Mouse (Mus musculus): ENCODE measurements at regions not wholly inside any gene's neighbourhood (a gene's known extent, or its start where the extent isn't known, plus 50 kb on each side); places are given as distances from the start of the nearest gene placed in this dataset.

GRCm38 (mm10) chr6:100978113-100978512 lies 144.7 kb downstream of the Ppp4r2 start:
- no peak overlapping the region for H3K4me2 ChIP-seq (ENCODE audit: low read depth, low read length)
- H3K27me3 ChIP-seq (ENCODE audit: control insufficient read depth, insufficient read depth, low read length) = no peaks in the 10 kb centered on the region
- no peak overlapping the region for H3K27ac ChIP-seq (ENCODE audit: low read depth, low read length)
- ATAC-seq (ENCODE audit: low read depth) = no peak
- no peaks in the 10 kb centered on the region for H3K36me3 ChIP-seq (ENCODE audit: control insufficient read depth, insufficient read depth, low read length)
- peaks cover 20% of the 10 kb centered on the region; the same call in 1 of the 2 replicates for H3K4me1 ChIP-seq (ENCODE audit: control insufficient read depth, insufficient read depth, low read length)
- WGBS = 78% methylated on average over 5 of the region's 5 CpGs
- no peak overlapping the region for H3K4me3 ChIP-seq (ENCODE audit: low read depth, low read length)
- no peaks in the 10 kb centered on the region for H3K9me3 ChIP-seq (ENCODE audit: control insufficient read depth, low read length)
- no peak overlapping the region for H3K9ac ChIP-seq (replicated peaks; ENCODE audit: low read depth, low read length)

GRCm38 (mm10) chr6:100978727-100979460 lies 145.5 kb downstream of the Ppp4r2 start:
- no peak overlapping the region for H3K9ac ChIP-seq (replicated peaks; ENCODE audit: low read depth, low read length)
- H3K27ac ChIP-seq (ENCODE audit: low read depth, low read length) = no peak overlapping the region
- no peak overlapping the region for H3K4me2 ChIP-seq (ENCODE audit: low read depth, low read length)
- H3K27me3 ChIP-seq (ENCODE audit: control insufficient read depth, insufficient read depth, low read length) = no peaks in the 10 kb centered on the region
- peaks cover 20% of the 10 kb centered on the region; the same call in 1 of the 2 replicates for H3K4me1 ChIP-seq (ENCODE audit: control insufficient read depth, insufficient read depth, low read length)
- no peak for ATAC-seq (ENCODE audit: low read depth)
- no peaks in the 10 kb centered on the region for H3K36me3 ChIP-seq (ENCODE audit: control insufficient read depth, insufficient read depth, low read length)
- no peak overlapping the region for H3K4me3 ChIP-seq (ENCODE audit: low read depth, low read length)
- WGBS = 75% methylated on average over 9 of the region's 9 CpGs
- H3K9me3 ChIP-seq (ENCODE audit: control insufficient read depth, low read length) = no peaks in the 10 kb centered on the region

GRCm38 (mm10) chr6:100980156-100980555 lies 146.7 kb downstream of the Ppp4r2 start:
- 85% methylated on average over 2 of the region's 2 CpGs for WGBS
- no peak for ATAC-seq (ENCODE audit: low read depth)

DNA sequence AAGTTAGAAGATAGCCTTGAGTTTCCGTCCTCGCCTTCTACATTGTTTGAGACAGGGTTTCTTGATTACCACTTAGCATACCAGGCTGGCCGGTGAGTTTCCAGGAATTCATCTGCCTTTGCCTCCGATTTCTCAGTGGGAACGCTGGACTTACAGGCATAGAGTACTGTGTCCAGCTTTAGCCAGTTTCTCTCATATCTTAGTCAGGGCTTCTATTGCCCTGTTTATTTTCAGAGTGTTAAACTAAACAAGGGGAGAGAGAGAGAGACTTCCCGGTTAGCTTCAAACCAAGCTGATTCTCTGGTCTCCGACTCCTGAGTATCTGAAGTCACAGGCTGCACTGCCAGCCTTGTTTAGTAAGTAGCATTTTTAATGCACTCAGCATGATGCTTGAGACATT lies 151.4 kb downstream of the Ppp4r2 start:
- 74% methylated on average over 7 of the region's 7 CpGs for WGBS
- H3K4me1 ChIP-seq (ENCODE audit: control insufficient read depth, insufficient read depth, low read length) = no peaks in the 10 kb centered on the region
- no peaks in the 10 kb centered on the region for H3K9me3 ChIP-seq (ENCODE audit: control insufficient read depth, low read length)
- no peak for ATAC-seq (ENCODE audit: low read depth)
- no peak overlapping the region for H3K27ac ChIP-seq (ENCODE audit: low read depth, low read length)
- no peak overlapping the region for H3K9ac ChIP-seq (replicated peaks; ENCODE audit: low read depth, low read length)
- H3K4me3 ChIP-seq (ENCODE audit: low read depth, low read length) = no peak overlapping the region
- no peaks in the 10 kb centered on the region for H3K36me3 ChIP-seq (ENCODE audit: control insufficient read depth, insufficient read depth, low read length)
- H3K4me2 ChIP-seq (ENCODE audit: low read depth, low read length) = no peak overlapping the region
- H3K27me3 ChIP-seq (ENCODE audit: control insufficient read depth, insufficient read depth, low read length) = no peaks in the 10 kb centered on the region

More at GRCm38 (mm10) chr6:100980156-100980555, 146.7 kb downstream of the Ppp4r2 start:
- H3K4me3 ChIP-seq (ENCODE audit: low read depth, low read length) = no peak overlapping the region
- peaks cover 20% of the 10 kb centered on the region; the same call in 1 of the 2 replicates for H3K4me1 ChIP-seq (ENCODE audit: control insufficient read depth, insufficient read depth, low read length)
- no peak overlapping the region for H3K9ac ChIP-seq (replicated peaks; ENCODE audit: low read depth, low read length)
- no peak overlapping the region for H3K4me2 ChIP-seq (ENCODE audit: low read depth, low read length)
- H3K9me3 ChIP-seq (ENCODE audit: control insufficient read depth, low read length) = no peaks in the 10 kb centered on the region
- H3K27ac ChIP-seq (ENCODE audit: low read depth, low read length) = no peak overlapping the region
- no peaks in the 10 kb centered on the region for H3K27me3 ChIP-seq (ENCODE audit: control insufficient read depth, insufficient read depth, low read length)
- H3K36me3 ChIP-seq (ENCODE audit: control insufficient read depth, insufficient read depth, low read length) = no peaks in the 10 kb centered on the region

DNA sequence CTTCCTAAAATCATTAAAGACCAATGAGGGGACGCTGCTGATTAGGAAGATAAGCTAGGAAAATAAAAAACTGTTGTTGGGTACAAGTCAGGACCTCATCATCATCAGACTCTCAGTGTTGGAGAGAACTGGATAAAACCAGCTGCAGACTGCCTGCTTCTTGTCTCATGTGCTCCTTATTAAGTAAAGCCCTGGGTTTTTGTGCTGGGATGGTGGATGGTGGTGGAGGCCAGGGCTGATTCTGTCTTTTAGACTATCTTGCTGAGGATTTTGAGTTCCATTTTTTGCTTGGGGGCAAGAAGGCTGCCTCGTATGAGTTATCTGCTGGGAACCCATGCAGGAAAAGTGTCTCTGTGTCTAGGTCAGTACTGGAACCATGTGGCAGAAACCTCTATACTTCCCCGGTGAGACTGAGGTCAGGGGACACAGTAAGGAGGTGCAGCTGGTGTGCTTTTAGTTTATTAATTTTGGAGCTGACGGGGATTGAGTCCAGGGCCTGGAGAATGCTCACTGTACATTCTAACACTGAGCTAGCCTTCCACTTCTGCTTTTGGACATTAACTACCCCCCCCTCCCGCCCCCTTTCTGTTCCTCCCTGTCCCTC lies 152.0 kb downstream of the Ppp4r2 start:
- no peak overlapping the region for H3K9ac ChIP-seq (replicated peaks; ENCODE audit: low read depth, low read length)
- ATAC-seq (ENCODE audit: low read depth) = no peak
- WGBS = 74% methylated on average over 5 of the region's 5 CpGs
- no peaks in the 10 kb centered on the region for H3K36me3 ChIP-seq (ENCODE audit: control insufficient read depth, insufficient read depth, low read length)
- H3K4me1 ChIP-seq (ENCODE audit: control insufficient read depth, insufficient read depth, low read length) = no peaks in the 10 kb centered on the region
- no peaks in the 10 kb centered on the region for H3K27me3 ChIP-seq (ENCODE audit: control insufficient read depth, insufficient read depth, low read length)
- no peak overlapping the region for H3K4me2 ChIP-seq (ENCODE audit: low read depth, low read length)
- no peaks in the 10 kb centered on the region for H3K9me3 ChIP-seq (ENCODE audit: control insufficient read depth, low read length)
- H3K4me3 ChIP-seq (ENCODE audit: low read depth, low read length) = no peak overlapping the region
- H3K27ac ChIP-seq (ENCODE audit: low read depth, low read length) = no peak overlapping the region

- H3K36me3 ChIP-seq (ENCODE audit: control insufficient read depth, insufficient read depth, low read length) = no peaks in the 10 kb centered on the region
- no peak overlapping the region for H3K4me2 ChIP-seq (ENCODE audit: low read depth, low read length)
- H3K4me1 ChIP-seq (ENCODE audit: control insufficient read depth, insufficient read depth, low read length) = 0 out of 2 replicates have a peak, but pooled peaks cover 3% of the 10 kb centered on the region
- no peaks in the 10 kb centered on the region for H3K9me3 ChIP-seq (ENCODE audit: control insufficient read depth, low read length)
- no peak for ATAC-seq (ENCODE audit: low read depth)
- H3K9ac ChIP-seq (replicated peaks; ENCODE audit: low read depth, low read length) = no peak overlapping the region
- H3K27me3 ChIP-seq (ENCODE audit: control insufficient read depth, insufficient read depth, low read length) = no peaks in the 10 kb centered on the region
- no peak overlapping the region for H3K4me3 ChIP-seq (ENCODE audit: low read depth, low read length)
- WGBS = 64% methylated on average over 6 of the region's 6 CpGs
- no peak overlapping the region for H3K27ac ChIP-seq (ENCODE audit: low read depth, low read length)
Observed at GRCm38 (mm10) chr6:100988521-100988920, 155.1 kb downstream of the Ppp4r2 start.

DNA sequence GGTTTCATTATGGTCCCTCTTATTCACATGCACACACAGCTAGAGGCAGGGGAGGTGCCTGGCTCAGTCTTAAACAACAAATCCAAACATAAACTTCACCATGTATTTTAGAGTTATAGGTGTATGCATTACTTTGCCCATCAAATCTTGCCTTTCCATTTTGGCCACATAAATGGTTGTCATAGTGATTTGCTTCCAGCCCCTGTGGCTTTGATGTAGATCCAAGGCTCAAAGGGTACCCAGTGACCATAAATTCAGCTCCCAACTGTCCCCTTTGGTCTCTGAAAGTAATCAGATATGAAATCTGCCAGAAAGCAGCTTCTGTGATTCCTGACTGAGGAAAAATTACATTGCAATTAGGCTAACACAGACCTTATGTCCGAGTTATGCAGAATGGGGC lies 160.0 kb downstream of the Ppp4r2 start:
- Histone ChIP-seq H3K27ac (ENCODE audit: low read depth, low read length) (no peak overlapping the region), H3K9me3 (ENCODE audit: control insufficient read depth, low read length) (no peaks in the 10 kb centered on the region), H3K4me3 (ENCODE audit: low read depth, low read length) (no peak overlapping the region), H3K9ac (replicated peaks; ENCODE audit: low read depth, low read length) (no peak overlapping the region), H3K4me2 (ENCODE audit: low read depth, low read length) (no peak overlapping the region), H3K4me1 (ENCODE audit: control insufficient read depth, insufficient read depth, low read length) (0 out of 2 replicates have a peak, but pooled peaks cover 3% of the 10 kb centered on the region), H3K27me3 (ENCODE audit: control insufficient read depth, insufficient read depth, low read length) (no peaks in the 10 kb centered on the region), H3K36me3 (ENCODE audit: control insufficient read depth, insufficient read depth, low read length) (no peaks in the 10 kb centered on the region)
- 56% methylated on average over 1 of the region's 1 CpGs for WGBS
- ATAC-seq (ENCODE audit: low read depth) = no peak

DNA sequence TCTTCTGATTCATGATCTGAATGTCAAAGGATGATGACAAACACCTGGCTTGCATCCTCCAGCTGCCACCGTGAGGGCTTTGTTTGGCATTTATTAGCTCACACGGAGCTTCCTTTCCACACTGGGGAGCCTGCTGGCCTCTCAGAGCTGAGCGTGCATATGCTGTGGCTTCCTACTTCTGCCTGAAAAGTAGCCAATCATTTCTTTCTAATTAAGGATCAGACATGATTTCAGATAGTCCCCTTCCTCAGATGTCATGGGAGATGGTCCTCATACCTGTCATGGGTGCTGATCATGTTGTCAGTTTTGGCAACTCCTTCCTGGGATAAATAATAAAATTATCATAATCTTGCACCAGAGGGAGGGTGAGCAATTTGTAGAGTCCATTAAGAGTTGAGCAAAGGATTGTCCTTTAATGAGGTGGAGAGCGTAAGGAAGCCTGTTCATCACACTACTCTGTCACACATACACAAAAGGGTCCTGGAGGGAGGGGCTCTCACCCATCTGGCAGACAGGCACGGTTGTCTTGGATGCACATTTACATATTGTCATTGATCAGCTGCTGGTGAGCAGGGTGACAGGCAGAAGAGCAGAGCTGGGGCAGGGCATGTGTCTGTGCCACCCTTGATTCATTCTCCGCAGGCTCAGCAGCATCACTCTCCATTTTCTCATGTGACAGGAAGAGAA lies 162.6 kb downstream of the Ppp4r2 start:
- Histone ChIP-seq H3K9me3 (ENCODE audit: control insufficient read depth, low read length) (no peaks in the 10 kb centered on the region), H3K4me2 (ENCODE audit: low read depth, low read length) (no peak overlapping the region), H3K4me3 (ENCODE audit: low read depth, low read length) (no peak overlapping the region), H3K4me1 (ENCODE audit: control insufficient read depth, insufficient read depth, low read length) (0 out of 2 replicates have a peak, but pooled peaks cover 3% of the 10 kb centered on the region), H3K9ac (replicated peaks; ENCODE audit: low read depth, low read length) (no peak overlapping the region), H3K36me3 (ENCODE audit: control insufficient read depth, insufficient read depth, low read length) (no peaks in the 10 kb centered on the region), H3K27me3 (ENCODE audit: control insufficient read depth, insufficient read depth, low read length) (no peaks in the 10 kb centered on the region), H3K27ac (ENCODE audit: low read depth, low read length) (no peak overlapping the region)
- peak; percentile 79 for ATAC-seq (ENCODE audit: low read depth)
- 9% methylated on average over 6 of the region's 6 CpGs for WGBS

- Histone ChIP-seq H3K27me3 (ENCODE audit: control insufficient read depth, insufficient read depth, low read length) (no peaks in the 10 kb centered on the region), H3K36me3 (ENCODE audit: control insufficient read depth, insufficient read depth, low read length) (no peaks in the 10 kb centered on the region), H3K4me2 (ENCODE audit: low read depth, low read length) (no peak overlapping the region), H3K4me1 (ENCODE audit: control insufficient read depth, insufficient read depth, low read length) (0 out of 2 replicates have a peak, but pooled peaks cover 2% of the 10 kb centered on the region), H3K9me3 (ENCODE audit: control insufficient read depth, low read length) (no peaks in the 10 kb centered on the region), H3K9ac (replicated peaks; ENCODE audit: low read depth, low read length) (no peak overlapping the region), H3K27ac (ENCODE audit: low read depth, low read length) (no peak overlapping the region), H3K4me3 (ENCODE audit: low read depth, low read length) (no peak overlapping the region)
- no peak for ATAC-seq (ENCODE audit: low read depth)
- 88% methylated on average over 1 of the region's 1 CpGs for WGBS
Observed at GRCm38 (mm10) chr6:100998285-100998684, 164.9 kb downstream of the Ppp4r2 start.

Measured in neural tube, embryonic 14.5 days (tissue).